Mouse (Mus musculus) gastrocnemius, adult 2 months (tissue): ENCODE results near the gene Eloa. TPM values are rescaled to one million over a fixed set of nuclear protein-coding genes. Genes with fewer than 3 reads are reported as not detected.

Experiments
- DNase-seq: peaks from one replicate; pipeline ENCODE4 v3.0.0; 2022
- H3K27ac ChIP-seq: fragments of 200-600 bp; 2 replicates; pipeline ENCODE4 v1.8.1; 2022; ENCODE audit warnings: mild to moderate bottlenecking
- H3K4me3 ChIP-seq: fragments of 200-600 bp; 2 replicates; pipeline ENCODE4 v1.8.1; 2022; ENCODE audit warnings: mild to moderate bottlenecking, moderate library complexity
- CTCF ChIP-seq: fragments of 200-600 bp; IDR thresholded peaks from 2 replicates; pipeline ENCODE4 v1.8.1; 2022; ENCODE audit warnings: antibody characterized with exemption, mild to moderate bottlenecking, moderate library complexity
- intact Hi-C: fragments of 180-260 bp; cut with DNase I; formaldehyde crosslinking; loops from one replicate; pipeline ENCODE4 v1.15.1; 2025
- total RNA-seq, 2 experiments: library from RNA; stranded (reverse); gene quantifications; 2 replicates each; pipeline ENCODE4 v1.2.3; 2021

Gene Eloa
- total RNA-seq, 2 experiments from 2014 or later = 58.9 to 63.4 TPM

GRCm38 (mm10) chr4:136052060-136052459 is 30.5 kb upstream of the Eloa start:
- intact Hi-C loops = loop anchor here (2.0 kb wide), 1 partner anchor 65 kb away; the partner anchor contains the start of gene Pithd1
- no peak for TF ChIP-seq CTCF
- Histone ChIP-seq H3K27ac (peak overlapping the region; percentile 91), H3K4me3 (peak overlapping the region; percentile 93)
- DNase-seq = no peak

DNA sequence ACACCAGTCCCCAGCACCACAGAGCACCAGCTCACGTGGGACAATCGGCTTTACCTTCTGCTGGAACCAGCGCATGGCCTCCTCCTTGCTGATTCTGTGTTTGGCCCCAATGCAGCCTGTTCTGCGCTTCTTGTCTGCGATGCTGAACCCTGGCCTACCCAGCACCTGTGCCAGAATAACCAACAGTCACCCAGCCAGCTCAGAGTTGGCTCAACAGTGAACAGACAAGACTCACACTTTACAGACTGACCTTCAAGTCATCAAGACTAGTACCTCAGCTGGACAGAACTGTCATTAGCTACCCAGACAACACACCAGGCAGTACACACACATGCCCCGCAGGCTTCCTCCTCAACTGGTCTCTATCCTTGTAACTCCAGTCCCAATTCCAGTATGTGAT is 28.7 kb upstream of the Eloa start:
- H3K27ac ChIP-seq = no peak overlapping the region
- no peak overlapping the region for H3K4me3 ChIP-seq
- DNase-seq = no peak
- TF ChIP-seq CTCF = no peak
- intact Hi-C loops = no loop called here

DNA sequence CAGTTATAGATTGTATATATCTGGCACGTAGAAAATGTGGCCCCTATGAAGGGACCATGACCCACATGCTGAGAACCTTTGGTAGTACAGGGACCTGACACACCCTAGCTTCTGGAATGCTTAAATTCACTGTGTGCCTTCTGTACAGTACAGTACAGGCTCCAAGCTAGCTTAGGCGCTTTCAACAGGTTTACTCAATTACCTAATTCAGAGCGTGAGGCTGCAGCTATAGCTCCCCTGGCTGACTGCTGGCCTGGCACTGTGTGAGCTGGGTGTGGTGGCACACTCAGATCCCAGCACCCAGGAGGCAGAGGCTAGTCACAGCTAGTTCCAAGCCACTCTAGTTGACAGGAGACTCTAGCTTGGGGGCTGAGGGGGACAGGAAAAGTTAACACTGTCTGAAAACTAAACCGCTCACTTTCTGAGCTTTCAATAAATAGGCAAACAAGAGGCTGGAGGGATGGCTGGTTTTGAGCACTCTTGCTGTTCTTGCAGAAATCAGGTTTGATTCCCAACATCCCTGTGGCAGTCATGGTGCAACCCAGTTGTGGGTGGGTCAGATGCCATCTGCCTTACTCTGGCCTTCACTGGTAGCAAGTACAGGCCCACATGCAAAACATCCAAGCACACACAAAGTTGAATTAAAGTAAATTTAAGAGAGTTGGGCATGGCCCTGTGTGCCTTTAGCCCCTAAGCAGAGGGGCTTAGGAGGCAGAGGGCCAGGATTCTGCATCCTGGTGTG is 26.9 kb upstream of the Eloa start:
- Histone ChIP-seq H3K27ac (no peak overlapping the region), H3K4me3 (no peak overlapping the region)
- no peak for TF ChIP-seq CTCF
- DNase-seq = no peak
- intact Hi-C loops = no loop called here

- no peak overlapping the region for H3K4me3 ChIP-seq
- TF ChIP-seq CTCF = no peak
- intact Hi-C loops = no loop called here
- no peak for DNase-seq
- H3K27ac ChIP-seq = no peak overlapping the region
Observed at GRCm38 (mm10) chr4:136047626-136048025, 26.1 kb upstream of the Eloa start.

GRCm38 (mm10) chr4:136046888-136047287 is 25.3 kb upstream of the Eloa start:
- intact Hi-C loops = no loop called here
- no peak for TF ChIP-seq CTCF
- DNase-seq = no peak
- H3K4me3 ChIP-seq = no peak overlapping the region
- no peak overlapping the region for H3K27ac ChIP-seq

DNA sequence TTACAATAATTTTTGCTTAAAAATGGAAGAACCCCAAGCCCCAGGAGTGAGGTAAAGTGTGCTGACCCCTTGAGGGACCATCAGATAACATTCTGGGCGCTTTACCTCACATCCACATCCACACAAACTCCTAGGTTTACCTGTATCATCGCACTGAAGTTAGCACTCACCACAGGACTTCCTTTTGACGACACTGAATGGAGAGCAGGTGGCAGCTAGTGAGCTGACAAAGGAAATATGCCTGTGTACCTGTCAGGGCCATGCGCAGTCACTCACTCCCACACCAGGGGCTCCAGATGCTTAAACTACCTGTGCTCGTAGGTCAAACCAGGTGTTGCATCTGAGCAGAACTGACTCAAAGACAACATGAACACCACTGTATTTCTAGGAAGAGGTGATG is 23.5 kb upstream of the Eloa start:
- TF ChIP-seq CTCF = no peak
- intact Hi-C loops = no loop called here
- no peak overlapping the region for H3K27ac ChIP-seq
- no peak for DNase-seq
- no peak overlapping the region for H3K4me3 ChIP-seq

GRCm38 (mm10) chr4:136043784-136044400 is 22.3 kb upstream of the Eloa start:
- intact Hi-C loops = no loop called here
- no peak overlapping the region for H3K27ac ChIP-seq

DNA sequence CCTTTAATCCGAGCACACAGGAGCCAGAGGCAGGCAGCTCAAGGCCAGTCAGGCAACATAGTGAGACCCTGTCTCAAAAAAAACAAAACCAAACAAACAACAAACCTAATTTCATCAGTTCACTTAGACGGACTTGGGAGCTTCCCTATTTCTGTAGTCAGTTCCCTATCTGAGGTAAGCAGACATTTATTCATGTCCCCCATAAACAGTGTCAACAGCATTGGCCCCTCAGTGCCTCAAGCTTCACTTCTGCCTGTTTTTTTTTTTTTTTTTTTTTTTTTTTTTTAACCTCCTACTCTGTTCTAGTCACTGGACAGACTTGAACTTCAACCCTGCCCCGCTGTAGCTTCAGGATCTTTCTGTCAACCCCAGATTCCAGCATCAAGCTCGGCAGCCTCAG is 13.5 kb upstream of the Eloa start:
- no peak for DNase-seq
- Histone ChIP-seq H3K27ac (no peak overlapping the region), H3K4me3 (no peak overlapping the region)
- no peak for TF ChIP-seq CTCF
- intact Hi-C loops = no loop called here

More at GRCm38 (mm10) chr4:136043784-136044400, 22.3 kb upstream of the Eloa start:
- no peak for DNase-seq
- no peak for TF ChIP-seq CTCF
- no peak overlapping the region for H3K4me3 ChIP-seq

DNA sequence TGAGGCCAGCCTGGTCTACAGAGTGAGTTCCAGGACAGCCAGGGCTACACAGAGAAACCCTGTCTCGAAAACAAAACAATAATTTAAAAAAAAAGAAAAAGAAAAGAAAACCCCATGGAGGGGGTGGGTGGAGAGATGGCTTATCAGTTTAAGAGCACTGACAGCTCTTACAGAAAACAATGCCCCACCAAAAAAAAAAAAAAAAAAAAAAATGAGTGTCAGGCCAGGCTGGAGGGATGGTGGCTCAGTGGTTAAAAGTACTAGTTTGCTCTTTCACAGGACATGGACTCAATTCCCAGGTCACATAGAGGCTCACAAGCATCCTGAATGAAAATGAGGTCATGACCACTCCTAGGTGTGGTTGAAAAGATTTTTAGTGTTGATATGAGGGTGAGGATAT is 11.7 kb upstream of the Eloa start:
- intact Hi-C loops = no loop called here
- Histone ChIP-seq H3K27ac (no peak overlapping the region), H3K4me3 (no peak overlapping the region)
- DNase-seq = no peak
- TF ChIP-seq CTCF = no peak

DNA sequence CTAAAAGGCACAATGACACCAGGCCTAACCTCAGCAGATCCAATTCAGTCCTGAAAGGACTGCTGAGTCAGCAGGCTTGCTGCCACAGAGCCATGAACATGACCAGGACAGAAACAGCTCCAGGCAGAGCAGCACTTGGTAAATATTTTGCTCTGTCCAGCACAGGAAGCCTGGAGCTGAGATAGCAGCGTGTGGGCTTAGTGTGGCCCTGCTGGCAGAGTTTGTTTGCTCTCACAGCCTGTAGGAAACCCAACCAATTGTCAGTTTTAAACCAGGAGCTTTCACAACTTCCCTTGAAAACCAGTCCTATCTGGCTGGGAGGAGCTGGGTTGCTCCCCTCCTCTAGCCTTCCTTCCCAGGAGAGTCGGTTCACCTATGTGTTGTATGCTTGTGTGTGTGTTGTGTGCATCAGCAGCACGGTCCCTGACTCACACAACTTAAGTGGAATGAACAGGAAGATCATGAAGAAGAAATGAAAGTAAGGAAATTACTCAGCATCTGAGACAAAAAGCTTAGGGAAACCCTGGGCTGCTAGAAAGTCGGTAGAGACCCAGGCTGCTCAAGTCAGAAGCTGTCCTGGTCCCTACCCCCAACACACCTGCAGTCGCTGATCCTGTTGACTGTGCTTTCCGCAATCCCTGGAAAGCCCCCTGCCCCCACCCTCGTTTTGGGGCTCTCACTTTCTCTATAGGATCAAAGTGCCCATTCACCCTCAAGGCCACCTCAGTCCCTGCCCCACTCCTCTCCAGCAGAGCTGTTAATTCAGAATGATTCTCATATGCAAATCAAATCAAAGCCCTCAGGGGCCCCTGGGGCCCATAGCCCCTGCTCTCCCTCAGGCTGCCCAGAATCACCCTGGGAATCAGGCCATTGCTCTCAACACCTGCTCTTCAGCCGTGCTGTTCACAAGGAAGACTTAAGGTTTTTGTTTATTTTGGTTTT is 9.7 kb upstream of the Eloa start:
- DNase-seq = peak; percentile 74
- intact Hi-C loops = no loop called here
- no peak overlapping the region for H3K4me3 ChIP-seq
- H3K27ac ChIP-seq = peak overlapping the region; percentile 82
- TF ChIP-seq CTCF = no peak

- H3K4me3 ChIP-seq = no peak overlapping the region
- DNase-seq = no peak
- peak overlapping the region; percentile 16; the same call in 1 of the 2 replicates for H3K27ac ChIP-seq
- no peak for TF ChIP-seq CTCF
- intact Hi-C loops = no loop called here
Observed at GRCm38 (mm10) chr4:136028689-136029088, 7.1 kb upstream of the Eloa start.

GRCm38 (mm10) chr4:136028132-136028564 is 6.6 kb upstream of the Eloa start:
- TF ChIP-seq CTCF = no peak
- DNase-seq = peak; percentile 29
- H3K4me3 ChIP-seq = no peak overlapping the region
- peak overlapping the region; percentile 35 for H3K27ac ChIP-seq
- intact Hi-C loops = no loop called here
